Mouse (Mus musculus) spleen, postnatal 14 days (tissue): ENCODE data around the gene S100z.

Experiments
- DNase-seq, 2 experiments: peaks; one replicate each; pipeline ENCODE4 v3.0.0; 2021 to 2022; ENCODE audit warnings: low spot score in 2 of 2

S100z gene

GRCm38 (mm10) chr13:95444824-95445223, 33.7 kb downstream of the S100z start, which contains the start of gene Crhbp:
Crhbp (minus strand) TSS chr13:95444924.
- DNase-seq = no peak

- DNase-seq = no peak
Observed at GRCm38 (mm10) chr13:95444291-95444690, 34.2 kb downstream of the S100z start.

- no peak for DNase-seq
Observed at GRCm38 (mm10) chr13:95443376-95444233, 34.9 kb downstream of the S100z start.

GRCm38 (mm10) chr13:95442901-95443300, 35.6 kb downstream of the S100z start:
- DNase-seq = no peak

- no peak for DNase-seq
Observed at GRCm38 (mm10) chr13:95439569-95439968, 39.0 kb downstream of the S100z start.

- DNase-seq = no peak
Observed at GRCm38 (mm10) chr13:95431760-95432159, 46.8 kb downstream of the S100z start.

GRCm38 (mm10) chr13:95427499-95427898, 51.0 kb downstream of the S100z start:
- DNase-seq = no peak
